Mouse (Mus musculus) CD4-positive naive resting alpha-beta T cell, adult 57 days (primary cell): ENCODE measurements around the gene Anapc16. TPM values are rescaled to one million over a fixed set of nuclear protein-coding genes. Genes with fewer than 3 reads are reported as not detected.

Experiments
- total RNA-seq: library from RNA; stranded (reverse); gene quantifications from one replicate; pipeline ENCODE4 v1.2.4, GENCODE M21; 2023

Anapc16 gene
- total RNA-seq: 58.0 TPM

GRCm38 (mm10) chr10:60002673-60003212 lies at the start of gene Anapc16, which contains the start of gene Ascc1:
TSS of gene Anapc16 (minus strand) at chr10:60003135.
TSS of gene Ascc1 (plus strand) at chr10:60002805.

GRCm38 (mm10) chr10:59951211-59952151 lies 51.5 kb downstream of the Anapc16 start, which contains the start of gene Ddit4:
TSS of gene Ddit4 (minus strand) at chr10:59951834.

Other genes with a start within 250 kb of the Anapc16 start
- 45.9 TPM for gene Dnajb12, start 123.6 kb downstream of the Anapc16 start, total RNA-seq
- gene Ddit4, start 51.3 kb downstream of the Anapc16 start, total RNA-seq: 59.7 TPM
- gene Ascc1, start 330 bp downstream of the Anapc16 start, total RNA-seq: 24.2 TPM
- 7.7 TPM for gene Spock2, start 103.1 kb upstream of the Anapc16 start, total RNA-seq
- gene Chst3, start 216.1 kb upstream of the Anapc16 start, total RNA-seq: 4.3 TPM